Mouse (Mus musculus) bone marrow macrophage, adult 2 months (primary cell): ENCODE measurements around the gene Drg1.
"Not testable (repeated sequence)": the region's sequence is repeated elsewhere in the genome, so short reads cannot be mapped to it uniquely, and the experiment has no call there.

Experiments
- CTCF ChIP-seq: IDR thresholded peaks from 2 replicates; pipeline ENCODE4 v1.5.1; 2012; ENCODE audit warnings: low read depth, mild to moderate bottlenecking, low read length, moderate library complexity
- POLR2A ChIP-seq: IDR thresholded peaks from 2 replicates; pipeline ENCODE4 v1.6.1; 2012; ENCODE audit warnings: mild to moderate bottlenecking, low read depth, low read length, borderline replicate concordance

- not testable (repeated sequence) for TF ChIP-seq CTCF, POLR2A
Measured at GRCm38 (mm10) chr11:3145359-3146165, 120.7 kb downstream of the Drg1 start.
